Mouse (Mus musculus) cerebellum, postnatal 4 days (tissue): ENCODE measurements around the gene Ifitm1.
"Not testable (repeated sequence)": the region's sequence is repeated elsewhere in the genome, so short reads cannot be mapped to it uniquely, and the experiment has no call there.

Experiments used
- DNase-seq, 2 experiments: peaks; one replicate each; pipeline ENCODE4 v3.0.0; 2022; ENCODE audit warnings: low spot score in 2 of 2, mixed read lengths in 1 of 2

Gene Ifitm1

DNA sequence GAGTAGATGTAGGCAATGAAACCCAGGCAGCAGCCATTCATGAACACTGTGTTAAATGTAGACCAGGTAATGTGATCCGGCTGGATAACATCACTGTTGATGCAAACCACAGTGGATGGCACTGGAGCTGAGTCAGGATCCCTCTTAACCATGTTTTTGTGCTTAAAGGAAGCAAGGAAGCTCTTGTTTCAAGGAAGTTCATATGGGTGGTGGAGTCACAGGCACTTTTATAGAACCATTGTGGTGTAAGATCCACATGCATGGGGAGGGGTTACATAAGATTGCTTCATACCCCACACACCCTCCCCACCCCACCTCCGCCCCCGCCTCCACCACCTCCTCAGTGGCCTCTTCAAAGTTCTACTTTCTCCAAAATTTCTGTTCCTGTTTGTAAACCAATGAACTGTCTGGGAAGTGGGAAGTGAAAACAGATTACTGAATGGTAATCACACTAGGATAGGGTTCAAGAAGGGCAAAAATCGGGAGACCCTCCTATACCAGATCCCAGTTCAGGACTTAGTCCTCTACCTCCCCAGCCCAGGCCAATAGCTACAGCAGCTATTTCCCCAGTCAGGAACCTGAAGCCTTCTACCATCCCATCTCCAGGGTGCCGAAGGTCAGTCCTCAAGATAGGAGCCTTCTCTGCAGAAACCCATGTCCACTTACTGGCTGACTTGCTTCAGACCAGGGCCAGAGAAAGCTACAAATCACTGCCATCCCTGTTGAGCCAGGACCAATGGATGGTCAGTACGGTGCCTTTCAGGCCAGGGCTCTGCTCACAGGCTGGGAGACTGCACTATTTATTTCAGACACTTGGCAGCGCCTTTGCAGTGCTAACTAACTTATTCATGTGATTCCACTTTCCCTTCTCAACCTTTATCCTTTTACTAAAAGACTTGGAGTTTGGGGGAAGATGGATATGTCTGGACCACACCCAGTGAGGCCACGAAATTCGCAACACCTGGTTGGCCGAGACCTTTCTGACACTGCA, 50.0 kb downstream of the Ifitm1 start:
- no peak for DNase-seq

DNA sequence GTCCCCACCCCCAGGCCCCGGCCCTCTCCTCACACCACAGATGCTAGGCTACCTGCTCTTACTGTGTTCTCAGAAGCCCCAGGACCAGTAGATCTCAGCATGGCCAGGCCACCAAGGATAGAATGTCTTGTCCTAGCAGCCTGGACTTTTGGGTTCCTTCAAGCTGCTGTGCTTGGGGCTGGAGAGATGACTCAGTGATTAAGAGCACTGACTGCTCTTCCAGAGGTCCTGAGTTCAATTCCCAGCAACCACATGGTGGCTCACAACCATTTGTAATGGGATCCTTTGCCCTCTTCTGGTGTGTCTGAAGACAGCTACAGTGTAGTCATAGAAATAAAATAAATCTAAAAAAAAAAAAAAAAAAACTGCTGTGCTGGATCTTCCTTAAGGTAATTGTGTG, 50.8 kb downstream of the Ifitm1 start, which contains the start of gene Ifitm6:
Gene Ifitm6, minus strand, starts transcription at position 101 of the 400 bp plus-strand sequence.
- DNase-seq, result not testable (repeated sequence)

DNA sequence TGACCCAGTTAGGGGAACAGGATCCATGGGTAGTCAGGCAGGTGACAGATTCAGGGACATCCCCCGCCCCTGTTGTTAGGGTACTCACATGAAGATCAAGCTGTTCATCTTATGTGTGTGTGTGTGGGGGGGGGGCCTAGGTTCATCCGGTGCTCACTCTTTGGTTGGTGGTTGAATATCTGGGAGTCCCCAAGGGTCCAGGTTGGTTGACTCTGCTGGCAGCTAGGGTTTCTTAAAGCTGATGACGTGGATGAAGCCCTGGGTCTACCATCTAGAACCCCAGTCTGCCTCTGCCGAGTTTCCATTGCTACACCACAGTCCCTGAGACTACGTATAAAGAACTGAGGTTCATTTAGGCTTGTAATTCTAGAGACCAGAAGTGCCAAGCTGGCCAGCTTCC, 52.0 kb downstream of the Ifitm1 start:
- DNase-seq, result no peak
